Mouse (Mus musculus) erythroblast, embryonic 14.5 days (primary cell): ENCODE results near the gene Pkd2.

Source experiments
- GATA1 ChIP-seq: IDR thresholded peaks from 2 replicates; pipeline ENCODE4 v1.6.1; 2012; ENCODE audit warnings: low read length, inconsistent platforms, mixed read lengths
- TAL1 ChIP-seq: IDR thresholded peaks from 3 replicates; pipeline ENCODE4 v1.6.1; 2012; ENCODE audit warnings: low read length, inconsistent platforms, mixed read lengths

DNA sequence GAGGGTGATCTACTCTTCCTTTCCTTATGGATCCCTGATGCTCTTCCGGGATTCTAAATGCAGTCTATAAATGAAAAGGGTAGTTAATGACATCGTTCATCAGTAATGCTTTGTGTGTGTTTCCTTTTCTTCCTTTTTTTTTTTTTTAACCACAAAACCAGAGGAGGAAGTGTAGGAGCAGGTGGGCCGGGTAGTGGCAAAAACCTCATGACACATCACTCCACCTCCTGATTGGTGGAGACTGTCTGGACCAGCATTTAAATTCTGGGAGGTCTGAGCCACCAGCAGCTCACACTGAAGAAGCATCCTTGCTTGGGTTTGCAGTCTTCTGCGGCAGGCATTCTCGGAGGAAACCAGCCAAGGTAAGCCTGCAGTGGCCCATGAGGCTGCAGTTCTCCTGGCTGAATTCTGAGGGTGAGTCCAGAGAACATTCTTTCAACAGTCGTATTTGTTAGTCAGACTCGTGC lies 24.4 kb upstream of the Pkd2 start, which contains the start of gene Spp1:
- no peak for TF ChIP-seq GATA1
- no peak for TF ChIP-seq TAL1
